Mouse (Mus musculus): ENCODE measurements at regions not wholly inside any gene's neighbourhood (a gene's known extent, or its start where the extent isn't known, plus 50 kb on each side); places are given as distances from the start of the nearest gene placed in this dataset.
"Not testable (repeated sequence)": the region's sequence is repeated elsewhere in the genome, so short reads cannot be mapped to it uniquely, and the experiment has no call there.

- not testable (repeated sequence) for TF ChIP-seq CTCF (IDR thresholded peaks at IDR 0.05; ENCODE audit: extremely low read depth, insufficient read depth, insufficient read length, insufficient replicate concordance); POLR2A (IDR thresholded peaks at IDR 0.05; ENCODE audit: low read depth, low read length)
These were observed 177.7 kb downstream of the Prdm2 start for GRCm38 (mm10) chr4:143035089-143035488.
